Mouse (Mus musculus): ENCODE measurements around the gene Fchsd2. TPM values are rescaled to one million over a fixed set of nuclear protein-coding genes. Genes with fewer than 3 reads are reported as not detected.
A peak's percentile ranks its signal among the peaks of the same experiment; 100 is the strongest.

The Fchsd2 gene
- polyA plus RNA-seq, 1 experiment, result 21.5 TPM

DNA sequence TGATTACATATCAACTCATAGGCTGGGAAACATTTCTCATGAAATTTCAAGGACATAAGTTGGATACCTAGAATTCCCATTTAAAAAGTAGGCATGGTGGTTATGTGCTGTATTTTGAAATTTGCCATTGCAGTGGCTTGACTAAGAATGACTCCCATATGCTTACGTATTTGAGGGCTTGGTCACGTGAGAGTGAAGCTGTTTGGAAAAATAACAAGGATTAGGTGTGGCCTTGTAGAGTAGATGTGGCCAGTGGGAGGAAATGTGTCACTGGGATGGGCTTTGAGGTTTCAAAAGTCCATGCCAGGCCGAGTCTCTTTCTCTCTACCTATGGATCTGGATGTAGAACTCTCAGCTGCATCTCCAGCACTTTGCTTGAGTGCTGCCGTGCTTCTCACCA, 71.2 kb downstream of the Fchsd2 start:
- no peak overlapping the region for H3K27ac ChIP-seq (ENCODE audit: insufficient read depth, low read length)
- H3K4me1 ChIP-seq (ENCODE audit: control insufficient read depth, insufficient read depth, insufficient read length), result peaks cover 5% of the 10 kb centered on the region; the same call in 1 of the 2 replicates
- WGBS, result 86% methylated on average over 4 of the region's 4 CpGs
- TF ChIP-seq CTCF (IDR thresholded peaks at IDR 0.05; ENCODE audit: extremely low read depth, insufficient read depth, insufficient read length, insufficient replicate concordance) (no peak), POLR2A (IDR thresholded peaks at IDR 0.05; ENCODE audit: low read depth, low read length) (no peak)
- DNase-seq (ENCODE audit: low read depth in 1 of 2, low spot score in 2 of 2), result no peak
- H3K27me3 ChIP-seq (ENCODE audit: control insufficient read depth, insufficient read depth, low read length), result no peaks in the 10 kb centered on the region
- H3K36me3 ChIP-seq (ENCODE audit: control insufficient read depth, insufficient read depth, low read length), result peaks cover 4% of the 10 kb centered on the region
- no peak overlapping the region for H3K4me3 ChIP-seq (ENCODE audit: extremely low read depth, insufficient read depth, insufficient read length)

DNA sequence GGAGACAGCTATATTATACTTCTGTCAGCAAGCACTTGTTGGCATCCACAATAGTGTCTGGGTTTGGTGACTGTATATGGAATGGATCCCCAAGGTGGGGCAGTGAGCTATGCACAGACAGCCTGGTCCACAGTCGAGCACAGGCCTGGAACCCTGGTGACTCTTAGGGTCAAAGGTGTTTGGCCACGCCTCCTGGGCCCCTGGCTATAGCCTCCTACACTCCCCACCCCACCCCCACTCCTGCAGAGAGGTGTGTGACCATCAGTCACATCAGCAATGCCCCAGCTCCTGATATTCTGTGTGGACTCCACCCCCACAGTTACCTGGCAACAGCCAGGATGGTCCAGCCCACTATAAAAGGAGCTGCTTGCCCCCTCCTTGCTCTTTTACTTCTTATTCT, 73.9 kb downstream of the Fchsd2 start:
- Histone ChIP-seq H3K27ac (ENCODE audit: insufficient read depth, low read length) (no peak overlapping the region), H3K36me3 (ENCODE audit: control insufficient read depth, insufficient read depth, low read length) (0 out of 2 replicates have a peak, but pooled peaks cover 1% of the 10 kb centered on the region), H3K4me1 (ENCODE audit: control insufficient read depth, insufficient read depth, insufficient read length) (peaks cover 3% of the 10 kb centered on the region; the same call in 1 of the 2 replicates), H3K27me3 (ENCODE audit: control insufficient read depth, insufficient read depth, low read length) (no peaks in the 10 kb centered on the region), H3K4me3 (ENCODE audit: extremely low read depth, insufficient read depth, insufficient read length) (no peak overlapping the region)
- DNase-seq (ENCODE audit: low read depth in 1 of 2, low spot score in 2 of 2), result no peak
- WGBS, result 82% methylated on average over 2 of the region's 2 CpGs
- TF ChIP-seq POLR2A (IDR thresholded peaks at IDR 0.05; ENCODE audit: low read depth, low read length), result no peak
- TF ChIP-seq CTCF (IDR thresholded peaks at IDR 0.05; ENCODE audit: extremely low read depth, insufficient read depth, insufficient read length, insufficient replicate concordance), result no peak

DNA sequence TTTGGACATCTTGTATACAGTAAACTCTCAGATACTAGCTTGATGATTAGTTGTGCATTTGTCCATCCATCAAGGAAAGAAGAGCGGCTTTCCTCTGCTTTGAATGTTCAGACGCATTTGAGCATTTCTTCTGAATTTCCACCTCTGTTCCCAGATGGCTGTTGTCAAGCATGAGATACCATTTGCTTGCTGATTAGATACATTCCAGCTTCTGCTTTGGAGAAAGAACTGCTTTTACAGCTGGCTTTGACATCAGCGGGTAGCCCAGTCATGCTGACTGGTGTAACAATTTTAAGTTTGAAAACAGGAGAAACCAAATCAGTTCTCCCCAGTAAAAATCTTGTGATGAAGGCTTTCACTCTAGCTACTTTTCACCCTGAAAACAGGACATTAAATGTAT, 77.8 kb downstream of the Fchsd2 start:
- peaks cover 3% of the 10 kb centered on the region; the same call in 1 of the 2 replicates for H3K4me1 ChIP-seq (ENCODE audit: control insufficient read depth, insufficient read depth, insufficient read length)
- H3K4me3 ChIP-seq (ENCODE audit: extremely low read depth, insufficient read depth, insufficient read length), result no peak overlapping the region
- H3K36me3 ChIP-seq (ENCODE audit: control insufficient read depth, insufficient read depth, low read length), result 0 out of 2 replicates have a peak, but pooled peaks cover 1% of the 10 kb centered on the region
- H3K27ac ChIP-seq (ENCODE audit: insufficient read depth, low read length), result no peak overlapping the region
- WGBS, result 89% methylated on average over 3 of the region's 3 CpGs
- DNase-seq (ENCODE audit: low read depth in 1 of 2, low spot score in 2 of 2), result no peak
- H3K27me3 ChIP-seq (ENCODE audit: control insufficient read depth, insufficient read depth, low read length), result no peaks in the 10 kb centered on the region
- TF ChIP-seq POLR2A (IDR thresholded peaks at IDR 0.05; ENCODE audit: low read depth, low read length), result no peak
- no peak for TF ChIP-seq CTCF (IDR thresholded peaks at IDR 0.05; ENCODE audit: extremely low read depth, insufficient read depth, insufficient read length, insufficient replicate concordance)

DNA sequence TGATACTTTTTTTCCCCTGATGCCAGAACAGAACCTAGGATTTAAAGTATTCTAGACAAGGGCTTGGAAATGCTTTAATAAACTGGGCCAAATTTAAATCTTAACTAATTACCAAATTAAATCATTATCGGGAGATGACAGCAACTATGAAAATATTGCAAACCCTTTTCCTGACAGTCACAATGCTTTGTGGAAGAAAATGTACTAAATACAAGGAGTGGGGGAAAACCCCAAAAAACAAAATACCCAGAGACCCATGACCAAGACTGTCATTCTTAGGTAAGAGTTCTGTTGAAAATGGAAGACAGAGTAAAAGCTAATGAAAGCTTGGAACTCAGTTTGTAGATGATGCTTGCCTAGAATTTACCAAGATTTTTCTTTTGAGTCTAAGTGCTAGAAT, 78.3 kb downstream of the Fchsd2 start:
- 71% methylated on average over 1 of the region's 1 CpGs for WGBS
- TF ChIP-seq POLR2A (IDR thresholded peaks at IDR 0.05; ENCODE audit: low read depth, low read length) (no peak), CTCF (IDR thresholded peaks at IDR 0.05; ENCODE audit: extremely low read depth, insufficient read depth, insufficient read length, insufficient replicate concordance) (no peak)
- H3K27ac ChIP-seq (ENCODE audit: insufficient read depth, low read length), result no peak overlapping the region

DNA sequence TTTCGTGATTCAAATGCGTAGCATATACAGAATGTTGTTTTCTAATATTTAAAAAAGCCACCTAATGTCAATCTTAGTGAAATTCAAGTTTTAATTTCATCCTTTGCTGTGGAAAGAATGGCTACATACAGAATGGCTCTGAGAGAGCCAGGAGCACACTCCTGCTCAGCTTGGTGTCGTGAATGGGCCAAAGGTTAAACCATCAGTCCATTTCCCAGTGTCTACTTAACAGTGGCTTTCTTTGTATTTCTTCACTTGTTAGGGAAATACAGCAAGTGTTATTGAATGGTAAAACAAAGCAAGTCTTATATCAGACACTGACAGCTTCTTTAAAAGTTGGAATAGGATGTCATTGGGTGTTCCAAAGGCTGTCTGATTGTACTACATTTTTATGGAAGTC, 80.7 kb downstream of the Fchsd2 start:
- Histone ChIP-seq H3K36me3 (ENCODE audit: control insufficient read depth, insufficient read depth, low read length) (peaks cover 5% of the 10 kb centered on the region), H3K27ac (ENCODE audit: insufficient read depth, low read length) (no peak overlapping the region), H3K27me3 (ENCODE audit: control insufficient read depth, insufficient read depth, low read length) (no peaks in the 10 kb centered on the region), H3K4me1 (ENCODE audit: control insufficient read depth, insufficient read depth, insufficient read length) (no peaks in the 10 kb centered on the region; the same call in 1 of the 2 replicates), H3K4me3 (ENCODE audit: extremely low read depth, insufficient read depth, insufficient read length) (no peak overlapping the region)
- no peak for DNase-seq (ENCODE audit: low read depth in 1 of 2, low spot score in 2 of 2)
- 92% methylated on average over 3 of the region's 3 CpGs for WGBS
- no peak for TF ChIP-seq POLR2A (IDR thresholded peaks at IDR 0.05; ENCODE audit: low read depth, low read length)
- no peak for TF ChIP-seq CTCF (IDR thresholded peaks at IDR 0.05; ENCODE audit: extremely low read depth, insufficient read depth, insufficient read length, insufficient replicate concordance)

More for the DNA sequence above, 78.3 kb downstream of the Fchsd2 start:
- Histone ChIP-seq H3K27me3 (ENCODE audit: control insufficient read depth, insufficient read depth, low read length) (no peaks in the 10 kb centered on the region), H3K36me3 (ENCODE audit: control insufficient read depth, insufficient read depth, low read length) (0 out of 2 replicates have a peak, but pooled peaks cover 1% of the 10 kb centered on the region), H3K4me3 (ENCODE audit: extremely low read depth, insufficient read depth, insufficient read length) (no peak overlapping the region), H3K4me1 (ENCODE audit: control insufficient read depth, insufficient read depth, insufficient read length) (peaks cover 3% of the 10 kb centered on the region; the same call in 1 of the 2 replicates)
- no peak for DNase-seq (ENCODE audit: low read depth in 1 of 2, low spot score in 2 of 2)

DNA sequence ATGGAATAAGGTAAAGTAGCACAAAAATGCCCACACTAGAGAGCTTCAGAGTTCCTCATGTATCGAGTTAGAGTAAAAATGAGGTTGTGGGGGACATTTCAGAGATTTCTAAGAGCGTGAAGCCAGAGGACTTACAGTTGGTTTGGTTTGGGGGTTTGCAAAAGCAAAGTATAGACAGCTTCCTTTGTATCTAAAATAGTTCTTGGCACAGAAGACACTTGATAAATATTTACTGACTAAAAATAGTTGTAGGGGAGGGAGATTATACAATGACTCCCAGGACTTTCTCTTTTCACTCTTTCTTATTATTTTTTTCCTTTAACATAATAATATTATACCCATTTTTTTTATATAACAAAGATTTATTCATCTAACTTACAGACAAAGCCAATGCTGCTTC, 86.1 kb downstream of the Fchsd2 start:
- TF ChIP-seq CTCF (IDR thresholded peaks at IDR 0.05; ENCODE audit: extremely low read depth, insufficient read depth, insufficient read length, insufficient replicate concordance) (no peak), POLR2A (IDR thresholded peaks at IDR 0.05; ENCODE audit: low read depth, low read length) (no peak)
- no peak overlapping the region for H3K4me3 ChIP-seq (ENCODE audit: extremely low read depth, insufficient read depth, insufficient read length)
- H3K36me3 ChIP-seq (ENCODE audit: control insufficient read depth, insufficient read depth, low read length), result peaks cover 10% of the 10 kb centered on the region
- no peaks in the 10 kb centered on the region for H3K27me3 ChIP-seq (ENCODE audit: control insufficient read depth, insufficient read depth, low read length)
- DNase-seq (ENCODE audit: low read depth in 1 of 2, low spot score in 2 of 2), result no peak
- H3K27ac ChIP-seq (ENCODE audit: insufficient read depth, low read length), result peak overlapping the region; percentile 22; the same call in 1 of the 2 replicates
- no peaks in the 10 kb centered on the region for H3K4me1 ChIP-seq (ENCODE audit: control insufficient read depth, insufficient read depth, insufficient read length)
- WGBS, result 63% methylated on average over 2 of the region's 2 CpGs

DNA sequence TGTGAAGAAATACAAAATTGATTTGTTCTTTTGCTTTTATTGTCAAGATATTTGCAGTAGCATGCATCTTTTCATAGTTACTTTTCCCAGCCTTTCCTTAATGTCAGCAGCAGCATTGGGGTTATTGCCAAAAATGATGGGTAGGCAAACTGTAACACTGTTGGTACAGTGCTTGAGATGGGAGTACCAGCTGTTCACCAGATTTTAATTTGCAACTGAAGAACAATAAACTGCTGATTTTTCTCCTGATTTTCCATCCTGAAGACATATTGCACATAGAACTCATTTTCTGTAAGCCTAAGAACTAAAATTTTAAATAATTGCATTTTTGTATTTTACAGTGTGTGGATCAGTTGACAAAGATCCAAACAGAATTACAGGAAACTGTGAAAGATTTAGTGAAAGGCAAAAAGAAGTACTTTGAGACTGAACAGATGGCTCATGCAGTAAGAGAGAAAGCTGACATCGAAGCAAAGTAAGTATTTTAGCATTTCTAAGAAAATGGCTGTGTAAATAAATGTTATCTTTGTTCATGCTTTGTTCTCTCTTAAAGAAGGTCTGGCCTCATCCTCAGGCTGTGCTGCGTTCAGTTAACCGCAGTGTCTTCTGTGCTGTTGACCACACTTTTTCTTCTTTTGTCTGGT, 98.8 kb downstream of the Fchsd2 start:
- Histone ChIP-seq H3K4me1 (ENCODE audit: control insufficient read depth, insufficient read depth, insufficient read length) (no peaks in the 10 kb centered on the region), H3K27ac (ENCODE audit: insufficient read depth, low read length) (no peak overlapping the region), H3K36me3 (ENCODE audit: control insufficient read depth, insufficient read depth, low read length) (peaks cover 14% of the 10 kb centered on the region), H3K4me3 (ENCODE audit: extremely low read depth, insufficient read depth, insufficient read length) (no peak overlapping the region), H3K27me3 (ENCODE audit: control insufficient read depth, insufficient read depth, low read length) (no peaks in the 10 kb centered on the region)
- TF ChIP-seq CTCF (IDR thresholded peaks at IDR 0.05; ENCODE audit: extremely low read depth, insufficient read depth, insufficient read length, insufficient replicate concordance) (no peak), POLR2A (IDR thresholded peaks at IDR 0.05; ENCODE audit: low read depth, low read length) (no peak)
- 92% methylated on average over 3 of the region's 3 CpGs for WGBS
- no peak for DNase-seq (ENCODE audit: low read depth in 1 of 2, low spot score in 2 of 2)
